Mouse (Mus musculus) cortical plate, adult 2 months (tissue): Measurements from ENCODE around the gene Fas.

Experiments used
- CTCF ChIP-seq: fragments of 200-500 bp; IDR thresholded peaks from 2 replicates; pipeline ENCODE4 v1.5.1; 2011; ENCODE audit warnings: mild to moderate bottlenecking, control low read depth, low read length; ENCODE audit not compliant: insufficient read depth; ENCODE audit errors: extremely low read depth
- POLR2A ChIP-seq: fragments of 200-500 bp; IDR thresholded peaks from 2 replicates; pipeline ENCODE4 v1.6.1; 2011; ENCODE audit warnings: mild to moderate bottlenecking, low read length, control low read depth; ENCODE audit not compliant: insufficient read depth; ENCODE audit errors: extremely low read depth

GRCm38 (mm10) chr19:34290872-34291341 lies 441 bp downstream of the Fas start:
- TF ChIP-seq CTCF: no peak
- TF ChIP-seq POLR2A: no peak
